Mouse (Mus musculus) ZHBTc4 (cell line): ENCODE results near the gene Ap1m2.

ENCODE experiments used
- DNase-seq: peaks from one replicate; pipeline ENCODE4 v3.0.0-alpha.2; 2011; ENCODE audit warnings: low read depth, low spot score

Ap1m2 gene

DNA sequence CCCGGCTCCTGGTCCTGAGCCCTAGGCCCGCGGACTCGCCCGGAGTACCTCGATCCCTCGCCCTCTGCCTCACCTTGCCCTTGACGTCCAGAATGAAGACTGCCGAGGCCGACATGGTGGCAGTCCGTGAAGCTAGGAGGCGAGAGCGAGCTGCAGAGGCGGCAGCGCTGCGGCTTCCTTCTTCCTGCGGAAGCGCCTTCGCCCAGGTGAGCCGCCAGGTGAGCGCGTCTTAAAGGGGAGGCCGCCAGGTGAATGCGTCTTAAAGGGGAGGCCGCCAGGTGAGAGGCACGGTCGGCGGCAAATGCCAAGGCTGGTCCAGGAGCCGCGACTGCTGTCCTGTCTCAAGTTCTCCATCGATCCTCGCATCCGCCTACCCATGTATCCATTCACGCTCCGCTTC is at the start of gene Ap1m2:
Ap1m2 (minus strand) TSS at position 204 of the 400 bp plus-strand sequence.
- peak; percentile 28 for DNase-seq

DNA sequence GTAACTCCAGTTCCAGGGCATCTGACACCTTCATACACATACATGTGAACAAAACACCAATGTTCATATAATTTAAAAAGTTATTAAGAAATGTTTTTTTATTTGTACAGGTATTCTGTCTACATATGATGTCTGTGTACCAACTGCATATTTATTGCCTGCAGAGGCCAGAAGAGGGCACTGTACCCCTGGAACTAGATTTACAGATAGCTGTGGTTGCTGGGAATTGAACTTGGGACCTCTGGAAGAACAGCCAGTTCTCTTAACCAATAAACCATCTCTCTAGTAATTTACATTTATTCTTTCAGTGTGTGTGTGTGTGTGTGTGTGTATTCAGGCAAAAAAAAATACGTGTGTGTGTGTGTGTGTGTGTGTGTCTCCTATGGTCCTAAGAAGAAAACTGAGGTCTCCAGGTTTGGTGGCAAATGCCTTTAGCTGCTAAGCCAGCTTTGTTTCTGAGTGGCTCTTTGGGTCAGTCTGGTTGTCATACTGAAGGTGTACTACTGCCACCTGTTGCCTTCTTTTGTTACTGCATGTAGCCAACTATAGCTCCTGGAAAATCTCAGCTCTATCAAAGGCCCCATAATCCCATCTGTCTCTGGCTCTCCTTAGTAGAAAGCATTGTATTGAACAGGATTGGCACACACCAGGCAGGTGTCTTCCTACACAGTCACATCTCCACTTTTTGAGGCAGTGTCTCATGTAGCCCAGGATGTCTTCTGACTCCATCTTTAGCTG is 45.0 kb upstream of the Ap1m2 start:
- DNase-seq: peak; percentile 87

DNA sequence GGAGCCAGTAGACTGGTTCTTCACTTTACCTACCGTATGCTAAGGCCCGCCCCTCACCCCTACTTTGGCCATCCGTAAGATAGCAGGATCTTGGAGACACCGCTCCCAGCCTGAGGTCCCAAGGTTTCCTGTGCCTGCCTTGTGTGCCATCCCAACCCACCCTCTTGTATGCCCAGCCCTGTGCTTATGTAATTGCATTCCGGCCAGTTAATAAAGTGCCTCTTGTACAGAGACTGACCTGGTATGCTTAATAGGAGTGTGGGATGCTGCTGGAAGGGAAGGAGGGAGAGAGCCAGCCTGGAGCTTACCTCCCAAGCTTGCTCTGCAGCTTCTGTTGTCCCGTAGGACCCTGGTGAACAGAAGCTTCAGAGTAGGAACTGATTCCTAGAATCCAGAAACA is 42.7 kb upstream of the Ap1m2 start:
- no peak for DNase-seq

DNA sequence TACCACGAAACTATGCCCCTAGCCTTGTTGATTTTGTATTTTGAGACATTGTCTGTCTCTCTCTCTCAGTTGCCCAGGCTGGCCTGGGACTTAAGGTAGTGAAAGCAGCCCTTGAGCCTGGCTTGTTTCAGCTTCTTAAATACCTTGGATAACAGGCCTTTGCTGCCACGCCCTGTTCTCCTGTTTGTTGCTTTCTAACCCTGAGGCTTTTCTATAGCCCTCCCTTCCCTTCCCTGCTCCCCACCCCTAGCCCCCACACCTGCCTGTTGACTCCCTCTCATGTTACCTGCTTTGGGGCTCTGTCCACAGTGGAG is 41.2 kb upstream of the Ap1m2 start:
- DNase-seq: peak; percentile 46

DNA sequence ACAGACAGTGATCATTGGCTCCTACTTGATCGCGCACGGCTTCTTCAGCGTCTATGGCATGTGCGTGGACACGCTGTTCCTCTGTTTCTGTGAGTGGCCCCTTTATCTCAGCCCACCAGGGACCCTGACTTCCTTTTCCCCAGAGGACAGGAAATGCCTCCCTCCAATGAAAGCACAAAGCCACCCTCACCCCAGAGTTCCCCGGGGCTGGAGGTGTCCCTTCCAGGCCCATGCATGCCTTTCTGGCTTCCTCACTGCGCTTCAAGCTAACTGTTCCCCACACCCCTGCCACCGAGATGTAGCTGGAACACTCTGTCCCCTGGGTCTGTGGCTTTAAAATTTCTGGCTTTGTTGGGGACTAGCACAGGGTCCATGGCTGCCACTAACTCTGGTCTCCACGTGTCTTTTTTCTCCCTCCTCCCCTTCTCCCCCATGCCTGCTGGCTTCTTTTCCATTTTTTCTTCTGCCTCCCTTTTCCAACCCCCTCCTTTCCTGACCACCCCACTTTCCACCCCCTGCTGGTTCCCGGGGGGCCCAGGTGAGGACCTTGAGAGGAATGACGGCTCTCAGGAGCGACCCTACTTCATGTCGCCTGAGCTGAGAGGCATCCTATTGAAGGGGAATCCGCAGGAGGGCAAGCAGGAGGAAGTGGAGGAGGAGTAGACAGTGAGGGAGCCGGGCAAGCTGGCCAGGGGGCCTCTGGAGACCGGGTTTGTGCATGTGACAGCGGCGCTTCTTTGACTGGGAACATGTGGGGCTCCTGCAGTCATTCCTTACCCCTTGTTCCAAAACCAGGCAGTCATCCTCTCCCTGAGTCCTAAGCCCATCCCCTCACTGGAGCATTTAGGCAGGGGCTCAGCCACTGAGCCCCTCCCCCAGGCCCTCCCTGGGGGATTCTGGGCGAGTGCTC is 40.6 kb upstream of the Ap1m2 start:
- DNase-seq: no peak

DNA sequence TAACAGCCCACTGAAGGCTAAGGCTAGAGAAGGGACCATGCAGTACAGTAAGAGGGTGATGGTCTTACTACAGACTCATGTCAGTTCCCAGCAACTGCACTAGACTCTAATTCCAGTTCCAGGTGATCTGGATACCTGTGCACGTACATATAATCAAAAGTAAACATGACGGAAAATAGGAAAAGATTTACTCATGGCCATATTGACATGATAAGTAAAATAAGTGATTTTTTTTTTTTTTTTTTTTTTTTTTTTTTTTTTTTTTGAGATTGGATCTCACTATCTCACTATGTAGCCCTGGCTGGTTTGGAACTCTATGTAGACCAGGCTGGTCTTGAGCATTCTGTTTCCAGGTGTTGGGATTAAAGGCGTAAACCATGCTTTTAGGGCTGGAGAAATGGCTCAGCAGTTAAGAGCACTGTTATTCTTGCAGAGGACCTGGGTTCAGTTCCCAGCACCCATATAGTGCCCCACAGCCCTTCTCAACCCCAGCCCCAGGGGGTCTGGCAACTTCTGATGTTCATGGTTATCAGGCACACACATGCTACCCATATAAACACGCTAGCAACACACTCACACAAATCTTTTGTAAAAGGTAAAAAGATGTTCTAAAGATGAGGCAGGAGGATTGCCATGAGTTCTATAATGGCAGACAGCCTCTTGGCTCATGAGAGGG is 39.7 kb upstream of the Ap1m2 start:
- DNase-seq: no peak

DNA sequence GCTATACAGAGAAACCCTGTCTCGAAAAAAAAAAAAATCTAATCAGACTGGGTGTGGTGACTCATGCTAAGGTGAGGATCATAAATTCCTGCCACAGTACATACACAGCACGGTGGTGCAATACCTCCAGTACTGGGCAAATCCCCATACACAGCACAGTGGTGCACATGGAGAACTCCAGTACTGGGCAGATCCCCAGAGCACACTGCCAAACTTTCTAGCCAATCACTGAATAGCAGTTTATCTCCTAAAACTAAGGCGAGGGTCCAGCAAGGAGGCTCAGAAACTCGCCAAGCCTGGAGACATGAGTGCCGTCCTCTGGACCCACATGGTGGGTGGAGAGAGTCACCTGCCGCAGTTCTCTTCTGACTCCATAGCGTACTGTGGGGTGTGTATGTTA is 39.0 kb upstream of the Ap1m2 start:
- no peak for DNase-seq

DNA sequence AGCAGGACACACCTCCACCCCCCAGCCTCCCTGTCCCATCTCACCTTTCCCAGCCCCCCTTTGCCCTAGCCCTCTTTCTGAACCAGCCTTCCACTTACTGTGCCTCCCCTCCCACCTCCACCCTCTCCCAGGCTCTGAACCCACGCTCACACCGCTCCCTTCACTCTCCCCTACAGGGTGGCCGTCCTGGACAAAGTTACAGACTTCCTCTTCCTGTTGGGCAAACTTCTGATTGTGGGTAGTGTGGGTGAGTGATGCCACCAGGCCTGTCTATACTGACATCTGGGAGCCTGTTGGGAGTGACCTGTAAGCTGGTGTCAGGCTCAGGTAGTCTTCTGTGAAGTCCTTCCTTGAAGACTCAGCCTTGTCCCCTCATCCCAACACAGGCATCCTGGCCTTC is 36.0 kb upstream of the Ap1m2 start:
- no peak for DNase-seq

DNA sequence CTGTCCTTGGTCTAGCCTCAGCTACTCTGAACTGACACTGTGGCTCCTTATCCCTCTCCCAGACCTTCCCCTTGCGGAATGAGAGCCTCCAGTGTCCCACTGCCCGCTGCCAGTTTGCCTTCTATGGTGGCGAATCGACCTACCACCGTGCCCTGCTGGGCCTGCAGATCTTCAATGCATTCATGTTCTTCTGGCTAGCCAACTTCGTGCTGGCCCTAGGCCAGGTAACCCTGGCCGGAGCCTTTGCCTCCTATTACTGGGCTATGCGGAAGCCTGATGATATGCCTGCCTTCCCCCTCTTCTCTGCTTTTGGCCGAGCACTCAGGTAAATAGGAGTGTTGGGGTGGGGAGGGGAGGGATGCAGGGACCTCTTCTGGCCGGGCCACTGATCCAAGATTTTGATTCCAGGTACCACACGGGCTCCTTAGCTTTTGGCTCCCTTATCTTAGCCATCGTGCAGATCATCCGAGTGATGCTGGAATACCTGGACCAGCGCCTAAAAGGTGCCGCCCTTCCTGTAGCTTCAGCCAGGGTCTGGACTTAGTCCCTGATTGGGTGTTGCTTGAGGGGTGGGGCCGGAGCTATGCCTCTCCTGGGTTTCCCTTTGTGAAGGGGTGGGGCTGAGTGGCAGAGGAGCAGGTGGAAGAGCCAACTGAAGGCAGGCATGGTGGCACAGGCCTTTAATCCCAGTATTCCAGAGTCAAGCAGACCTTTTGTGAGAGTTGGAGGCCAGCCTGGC is 34.7 kb upstream of the Ap1m2 start:
- peak; percentile 63 for DNase-seq

DNA sequence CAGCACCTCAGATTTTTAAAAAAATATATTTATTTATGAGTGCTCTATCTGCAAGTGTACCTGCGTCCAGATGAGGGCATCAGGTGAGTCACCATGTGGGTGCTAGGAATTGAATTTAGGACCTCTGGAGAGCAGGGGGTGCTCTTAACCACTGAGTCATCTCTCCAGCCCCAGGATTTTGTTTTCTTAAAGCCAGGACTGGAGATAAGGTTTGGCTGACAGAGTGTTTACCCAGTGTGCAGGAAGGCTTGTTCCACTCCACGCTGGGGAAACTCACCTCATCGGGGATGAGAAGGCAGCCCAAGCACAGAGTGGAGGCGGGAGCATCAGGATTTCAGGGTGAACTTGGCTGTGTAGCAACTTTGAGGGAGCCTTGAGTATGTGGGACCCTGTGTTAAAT is 28.3 kb upstream of the Ap1m2 start:
- no peak for DNase-seq

DNA sequence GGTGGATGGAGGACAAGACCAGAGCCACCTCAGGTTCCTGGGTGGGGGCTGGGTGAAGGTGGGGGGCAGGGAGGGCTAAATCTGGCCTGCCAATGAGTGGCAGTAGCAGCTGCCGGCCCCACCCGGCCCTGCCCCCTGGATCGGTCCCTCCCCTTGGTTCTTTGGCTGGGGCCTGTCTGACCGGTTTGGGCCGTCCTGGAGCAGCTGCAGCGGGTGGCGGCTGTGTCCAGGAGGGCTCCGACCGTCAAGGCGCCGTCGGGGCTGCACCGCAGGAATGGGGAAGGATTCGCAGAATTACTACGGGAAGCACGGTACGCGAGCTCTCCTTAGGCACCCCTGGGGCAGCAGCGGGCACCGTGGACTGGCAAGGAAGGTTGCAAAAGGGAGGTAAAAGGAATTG is 25.5 kb upstream of the Ap1m2 start:
- DNase-seq: peak; percentile 70

DNA sequence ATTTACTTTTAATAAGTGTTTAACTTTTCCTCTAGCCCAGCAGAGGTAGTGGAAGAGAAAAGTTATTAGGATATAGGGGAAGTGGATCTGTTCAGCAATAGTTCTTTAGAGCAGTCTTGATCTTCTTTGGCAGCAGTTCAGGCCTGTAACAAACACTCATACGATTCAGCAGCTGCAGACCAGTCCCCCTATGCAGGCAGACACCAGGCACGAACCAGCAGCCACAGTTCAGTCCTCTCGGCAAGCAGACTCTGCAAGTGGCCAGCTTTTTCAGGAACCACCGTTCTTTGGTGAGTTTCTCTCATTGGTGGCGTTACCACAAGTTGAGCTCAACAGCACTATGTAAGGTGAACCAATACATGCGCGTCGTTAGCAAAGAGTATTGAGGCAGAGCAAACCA is 24.4 kb upstream of the Ap1m2 start:
- no peak for DNase-seq

DNA sequence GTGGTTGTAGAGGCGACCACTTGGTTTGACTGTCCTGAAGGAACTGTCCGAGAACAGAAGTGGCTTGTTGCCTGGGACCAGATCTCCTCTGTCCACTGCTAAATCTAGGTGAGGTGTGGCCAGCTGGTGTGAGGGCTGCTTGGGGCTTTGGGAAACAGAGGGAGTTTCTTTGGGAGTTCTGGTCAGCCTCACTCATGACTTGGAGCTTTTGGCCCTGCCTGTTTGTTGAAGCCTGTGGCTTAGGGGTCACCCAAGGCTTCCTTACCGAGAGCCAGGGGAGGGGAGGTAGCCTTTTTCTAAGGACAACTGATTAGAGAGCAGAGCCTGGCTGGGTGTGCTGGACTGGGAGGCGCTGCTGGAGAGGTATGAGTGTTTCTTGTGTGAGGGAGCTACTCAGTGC is 23.3 kb upstream of the Ap1m2 start:
- no peak for DNase-seq

DNA sequence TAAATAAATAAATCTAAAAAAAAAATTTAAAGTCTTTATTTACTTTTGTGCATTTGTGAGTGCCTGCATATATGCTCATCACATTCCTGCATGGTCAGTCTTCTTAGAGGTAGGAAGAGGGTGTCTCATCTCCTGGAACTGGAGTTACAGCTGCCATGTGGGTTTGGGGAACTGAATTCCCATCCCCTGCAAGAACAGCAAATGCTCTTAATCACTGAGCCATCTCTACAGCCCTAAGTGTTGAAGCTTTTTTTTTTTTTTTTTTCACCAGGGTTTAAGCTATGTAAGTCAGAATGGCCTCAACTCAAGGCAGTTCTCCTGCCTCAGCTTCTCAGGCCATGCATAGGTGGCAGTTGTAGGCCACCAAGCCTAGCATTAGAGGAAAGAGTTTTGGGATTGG is 22.6 kb upstream of the Ap1m2 start:
- no peak for DNase-seq

DNA sequence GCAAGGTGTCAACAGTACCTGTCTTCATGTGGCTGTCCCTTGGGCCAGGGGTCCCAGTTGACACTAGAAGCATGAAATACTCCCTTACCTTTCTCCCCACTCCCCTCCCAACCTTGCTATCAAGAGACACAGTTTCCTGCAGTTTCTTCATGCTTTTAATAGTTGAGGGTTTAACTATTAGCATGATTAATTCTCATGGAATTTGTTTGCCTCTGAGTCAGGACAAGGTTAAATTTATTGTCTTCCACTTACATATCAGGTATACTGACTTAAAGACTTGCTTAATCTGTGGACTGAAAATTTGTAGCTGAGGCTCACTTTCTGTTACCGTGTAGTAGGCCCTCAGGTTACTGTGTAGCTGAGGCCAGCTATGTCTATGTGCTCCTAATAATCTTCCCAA is 21.4 kb upstream of the Ap1m2 start:
- no peak for DNase-seq

DNA sequence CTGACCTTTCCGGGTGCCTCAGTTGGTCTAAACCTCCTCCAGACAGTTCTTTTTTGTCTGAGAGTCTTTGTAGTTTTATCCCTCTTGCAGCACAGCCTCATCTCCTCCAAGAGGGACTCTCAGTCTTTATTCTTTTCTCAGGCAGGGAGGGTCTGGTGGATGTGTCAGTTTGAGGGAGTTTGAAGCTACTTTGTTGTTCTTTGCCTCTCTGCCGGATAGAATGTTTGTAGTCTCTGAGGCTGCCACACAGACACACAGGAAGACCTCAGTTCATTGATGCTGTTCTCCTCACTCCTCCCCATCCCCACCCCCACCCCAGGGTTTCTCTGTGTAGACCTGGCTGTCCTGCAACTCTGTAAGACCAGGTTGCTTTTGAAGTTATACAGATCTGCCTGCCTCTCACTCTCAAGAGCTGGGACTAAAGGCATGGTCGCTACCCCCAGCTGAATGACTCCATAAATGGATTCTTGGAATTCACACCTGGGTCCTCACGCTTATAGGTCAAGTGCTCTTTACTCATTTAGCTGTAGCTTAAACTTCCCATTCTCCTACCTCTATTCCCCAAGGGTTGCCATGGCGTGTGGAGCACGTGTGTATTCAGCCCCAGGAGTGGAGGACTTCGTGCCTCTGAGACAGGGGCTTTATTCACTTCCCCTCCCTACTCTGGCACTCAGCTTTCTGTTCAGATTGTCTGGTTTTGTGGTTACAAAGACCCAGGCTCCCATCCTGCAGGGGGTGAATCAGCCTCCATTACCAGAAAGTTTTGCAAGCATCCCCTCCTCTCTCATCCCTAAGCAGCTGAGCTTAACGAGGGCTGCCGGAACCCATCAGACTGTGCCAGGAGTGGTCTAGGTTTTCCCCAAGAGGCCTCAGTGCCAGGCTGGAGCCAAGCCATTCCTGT is 20.3 kb upstream of the Ap1m2 start:
- no peak for DNase-seq

DNA sequence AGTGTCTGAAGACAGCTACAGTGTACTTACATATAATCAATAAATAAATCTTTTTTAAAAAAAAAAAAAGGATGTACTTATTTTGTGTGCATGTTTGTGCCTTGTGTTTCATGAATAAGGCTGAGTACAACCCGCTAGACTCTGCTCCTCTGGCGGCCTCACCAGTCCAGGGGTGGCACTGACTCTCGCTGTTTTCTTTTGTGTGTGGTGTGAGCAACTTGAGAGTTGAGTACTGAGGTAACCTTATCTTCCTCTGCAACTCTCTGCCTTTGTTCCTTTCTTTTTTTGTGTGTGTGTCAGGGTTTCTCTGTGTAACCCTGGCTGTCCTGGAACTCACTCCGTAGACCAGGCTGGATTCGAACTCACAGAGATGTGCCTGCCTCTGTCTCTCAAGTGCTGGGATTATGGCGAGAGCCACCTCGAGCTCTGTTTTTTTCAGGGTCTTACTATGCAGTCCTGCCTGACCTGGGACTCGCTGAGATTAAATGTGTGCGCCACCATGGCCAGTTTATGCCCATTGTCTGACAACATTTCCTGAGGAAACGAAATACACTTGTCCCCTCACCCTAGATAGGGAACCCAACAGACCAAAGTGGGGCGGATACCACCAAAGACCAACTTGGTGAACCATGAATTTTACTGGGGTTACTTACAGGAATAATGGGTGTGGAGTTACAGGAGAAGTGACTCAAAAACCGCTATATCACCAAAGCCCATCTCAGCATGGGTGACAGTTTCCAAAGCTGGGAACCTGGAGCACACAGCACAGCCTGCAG is 19.4 kb upstream of the Ap1m2 start:
- no peak for DNase-seq

DNA sequence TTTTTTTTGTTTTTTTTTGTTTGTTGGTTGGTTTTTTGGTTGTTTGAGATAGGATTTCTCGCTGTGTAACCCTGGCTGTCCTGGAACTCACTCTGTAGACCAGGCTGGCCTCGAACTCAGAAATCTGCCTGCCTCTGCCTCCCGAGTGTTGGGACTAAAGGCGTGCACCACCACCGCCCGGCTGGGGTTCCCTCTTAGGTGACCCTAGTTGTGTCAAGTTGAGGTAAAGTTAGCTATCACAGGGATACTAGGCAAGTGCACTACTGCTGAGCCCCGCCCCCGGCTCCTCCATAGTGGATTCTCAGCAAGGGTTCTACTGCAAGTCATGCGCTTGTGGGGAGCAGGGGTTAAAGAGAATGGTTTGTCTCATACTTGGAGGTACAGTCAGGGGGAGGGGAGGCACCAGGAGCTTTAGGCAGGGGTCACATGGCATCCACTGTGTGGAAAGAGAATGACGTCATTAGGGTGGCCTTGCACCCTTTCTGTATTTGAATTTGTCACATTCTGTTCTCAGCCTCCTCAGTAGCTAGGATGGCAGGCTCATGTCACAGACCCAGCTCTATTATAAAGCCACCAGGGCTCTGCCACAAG is 17.7 kb upstream of the Ap1m2 start:
- no peak for DNase-seq

DNA sequence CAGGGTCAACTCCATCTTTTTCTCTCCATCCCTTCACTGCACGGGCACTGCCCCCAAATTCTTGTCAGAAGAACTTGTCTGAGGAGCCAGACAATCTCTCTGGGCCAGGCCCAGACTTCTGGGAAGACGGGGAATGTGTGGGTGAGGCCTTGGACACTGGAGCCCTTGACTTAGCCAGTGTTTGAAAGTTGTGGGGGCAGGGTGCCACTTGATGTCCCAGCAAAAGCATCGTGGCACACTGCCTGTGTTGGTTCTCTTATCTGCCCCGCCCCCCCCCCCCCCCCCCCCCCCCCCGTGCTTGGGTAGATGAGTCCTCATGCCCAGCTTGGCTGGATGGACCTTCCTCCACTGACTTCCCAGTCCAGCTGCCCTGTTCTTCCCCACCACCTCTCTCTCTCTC is 16.9 kb upstream of the Ap1m2 start:
- no peak for DNase-seq

DNA sequence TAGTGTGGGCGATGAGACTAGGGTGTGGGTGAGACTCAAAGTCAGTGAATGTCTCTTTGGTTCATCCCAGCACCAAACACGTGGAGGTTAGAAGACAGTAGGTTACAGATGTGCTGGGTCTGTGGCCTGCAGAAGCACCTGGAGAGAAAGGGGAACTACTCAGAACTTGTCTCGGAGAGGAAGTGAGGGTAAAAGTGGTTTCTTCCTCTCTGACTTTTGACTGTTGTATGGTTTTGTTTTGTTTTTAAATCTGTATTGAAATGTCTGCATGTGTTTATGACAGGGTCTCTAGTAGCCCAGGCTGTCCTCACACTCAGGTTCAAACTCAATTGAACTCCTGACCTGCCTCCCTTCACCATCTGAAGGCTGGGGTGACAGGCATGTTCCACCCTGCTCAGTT is 15.9 kb upstream of the Ap1m2 start:
- DNase-seq: no peak
